Comparison of ENCODE assay signal across 8 mouse cellular contexts in genomic region chr15:101221298-101222104, GRCm38 (mm10). TPM values are rescaled to one million over a fixed set of nuclear protein-coding genes. Genes with fewer than 3 reads are reported as not detected.
A peak's percentile ranks its signal among the peaks of the same experiment; 100 is the strongest.
DNase-seq lines count a peak whose midpoint lies in the region; ATAC-seq lines count a peak whose summit lies in the region.

No protein-coding gene starts in this region.

- peak; percentile 88 for DNase-seq in adipocyte (ENCODE audit: low spot score)
- peak; percentile 88 for DNase-seq in embryo, embryonic 11 days
- DNase-seq in kidney, adult 18-20 months = peak; percentile 94
- peak; percentile 91 for DNase-seq in left cerebral cortex, postnatal 4 days
- peak; percentile 97 for DNase-seq in midbrain, embryonic 11.5 days (ENCODE audit: low spot score, missing footprints)
- DNase-seq in spleen, postnatal 10 days (ENCODE audit: low spot score in 2 of 2) = peak; percentile 54 to 82

- H3K27ac ChIP-seq in midbrain, embryonic 11.5 days (ENCODE audit: low read depth, low read length) = peak overlapping the region; percentile 84

- no peaks in the 10 kb centered on the region for H3K36me3 ChIP-seq in midbrain, embryonic 11.5 days (ENCODE audit: control insufficient read depth, insufficient read depth, low read length)

- peak overlapping the region; percentile 42 for H3K4me2 ChIP-seq in midbrain, embryonic 11.5 days

- ATAC-seq in granulocyte monocyte progenitor cell, adult 5-6 weeks (replicated peaks; ENCODE audit: poor library complexity, severe bottlenecking) = peak; percentile 33; the same call in 1 of the 2 replicates
- ATAC-seq in midbrain, embryonic 11.5 days (ENCODE audit: low FRiP score) = peak; percentile 73
- no peak for ATAC-seq in erythroblast, adult 5-6 weeks (replicated peaks; ENCODE audit: low FRiP score, poor library complexity, severe bottlenecking)

- H3K4me1 ChIP-seq in midbrain, embryonic 11.5 days (ENCODE audit: control insufficient read depth, insufficient read depth, low read length) = peaks cover 45% of the 10 kb centered on the region

- H3K9ac ChIP-seq in midbrain, embryonic 11.5 days (ENCODE audit: low read length) = peak overlapping the region; percentile 52

- intact Hi-C loops in left cerebral cortex, postnatal 4 days (cut with DNase I) = no loop called here

- H3K27me3 ChIP-seq in midbrain, embryonic 11.5 days (ENCODE audit: control insufficient read depth, insufficient read depth, low read length) = peaks cover 4% of the 10 kb centered on the region; the same call in 1 of the 2 replicates

- no peaks in the 10 kb centered on the region for H3K9me3 ChIP-seq in midbrain, embryonic 11.5 days (ENCODE audit: control insufficient read depth, low read length)

- peak overlapping the region; percentile 22 for H3K4me3 ChIP-seq in midbrain, embryonic 11.5 days (ENCODE audit: low read depth, low read length)

- under 1% methylated on average over 14 of the region's 14 CpGs for WGBS in midbrain, embryonic 11.5 days

RNA-seq across cellular contexts. Expression of gene Grasp, which starts 2.5 kb away (rescaled TPM):
- 3.2 and 4.1 TPM in 2 replicates for total RNA-seq in granulocyte monocyte progenitor cell, adult 5-6 weeks (2014; fragmentation: Nextera tagmentation)
- 0.26 and 1.0 TPM in 2 replicates for total RNA-seq in granulocyte monocyte progenitor cell, adult 5-6 weeks (2017)
- total RNA-seq in left cerebral cortex, postnatal 4 days (2021) = 10 to 100 TPM; 12.3 to 13.5 TPM
- 3.6 and 4.5 TPM in 2 replicates for polyA plus RNA-seq in midbrain, embryonic 11.5 days (2014; fragmentation: Nextera tagmentation; extraction: Ambion mirVana)
- total RNA-seq in erythroblast, adult 5-6 weeks (2015; ENCODE audit: low replicate concordance) = not detected in 2 replicates
- 0.84 TPM in 1 of 2 replicates, not detected in the other for total RNA-seq in erythroblast, adult 5-6 weeks (2017; ENCODE audit: low replicate concordance)

RNA-seq across cellular contexts. Expression of gene Nr4a1, which starts 32.6 kb away (rescaled TPM):
- total RNA-seq in granulocyte monocyte progenitor cell, adult 5-6 weeks (2014; fragmentation: Nextera tagmentation) = 1.4 and 4.0 TPM in 2 replicates
- total RNA-seq in granulocyte monocyte progenitor cell, adult 5-6 weeks (2017) = 2.4 and 4.1 TPM in 2 replicates
- 10 to 100 TPM; 20.1 to 22.6 TPM for total RNA-seq in left cerebral cortex, postnatal 4 days (2021)
- polyA plus RNA-seq in midbrain, embryonic 11.5 days (2014; fragmentation: Nextera tagmentation; extraction: Ambion mirVana) = 1.3 TPM in 2 replicates
- 3.3 and 11.3 TPM in 2 replicates for total RNA-seq in erythroblast, adult 5-6 weeks (2015; ENCODE audit: low replicate concordance)
- total RNA-seq in erythroblast, adult 5-6 weeks (2017; ENCODE audit: low replicate concordance) = 6.0 and 15.7 TPM in 2 replicates

RNA-seq across cellular contexts. Expression of gene Acvr1b, which starts 47.6 kb away (rescaled TPM):
- total RNA-seq in granulocyte monocyte progenitor cell, adult 5-6 weeks (2014; fragmentation: Nextera tagmentation) = 6.9 and 8.7 TPM in 2 replicates
- total RNA-seq in granulocyte monocyte progenitor cell, adult 5-6 weeks (2017) = 6.9 and 9.9 TPM in 2 replicates
- total RNA-seq in left cerebral cortex, postnatal 4 days (2021) = 10 to 100 TPM; 96.1 to 98.6 TPM
- polyA plus RNA-seq in midbrain, embryonic 11.5 days (2014; fragmentation: Nextera tagmentation; extraction: Ambion mirVana) = 14.7 and 15.2 TPM in 2 replicates
- 0.38 and 0.84 TPM in 2 replicates for total RNA-seq in erythroblast, adult 5-6 weeks (2015; ENCODE audit: low replicate concordance)
- total RNA-seq in erythroblast, adult 5-6 weeks (2017; ENCODE audit: low replicate concordance) = 2.6 and 2.9 TPM in 2 replicates

Comparison
In these comparisons a context has a peak if more than half of its experiments do, and no peak if none do; other contexts are left out.
1. RNA of gene Acvr1b, which starts 47.6 kb away (total RNA-seq): 96.1 to 98.6 TPM in left cerebral cortex, postnatal 4 days; 6.9 to 9.9 TPM in granulocyte monocyte progenitor cell, adult 5-6 weeks and 0.38 to 2.9 TPM in erythroblast, adult 5-6 weeks; every median in the first group is over 4 times any median in the second.
2. Peak in every context shown above with its lines, with median percentiles within 50 percentile points of each other: DNase-seq.